Mouse (Mus musculus): ENCODE data around the gene Ano1. TPM values are rescaled to one million over a fixed set of nuclear protein-coding genes. Genes with fewer than 3 reads are reported as not detected.

The Ano1 gene
- polyA plus RNA-seq, 1 experiment from 2014 or later = 9.8 TPM

- no peaks in the 10 kb centered on the region for H3K9me3 ChIP-seq (replicated peaks; ENCODE audit: control insufficient read depth, low read length, poor library complexity, severe bottlenecking)
- H3K4me1 ChIP-seq (ENCODE audit: control insufficient read depth, insufficient read depth, low read length) = peaks cover 16% of the 10 kb centered on the region
- H3K27ac ChIP-seq (ENCODE audit: low read length) = peak overlapping the region; percentile 86
- H3K27me3 ChIP-seq (ENCODE audit: control insufficient read depth, insufficient read depth, low read depth, low read length) = no peaks in the 10 kb centered on the region
- peaks cover 4% of the 10 kb centered on the region; the same call in 1 of the 2 replicates for H3K36me3 ChIP-seq (ENCODE audit: control insufficient read depth, insufficient read depth, low read length)
- peak; percentile 82 for ATAC-seq
- H3K4me3 ChIP-seq (ENCODE audit: low read depth, low read length) = peak overlapping the region; percentile 69
- H3K9ac ChIP-seq (ENCODE audit: low read depth, low read length) = peak overlapping the region; percentile 78
- H3K4me2 ChIP-seq (ENCODE audit: low read length) = peak overlapping the region; percentile 74
- WGBS = under 1% methylated on average over 43 of the region's 43 CpGs
Measured at GRCm38 (mm10) chr7:144581559-144582283, 170.1 kb downstream of the Ano1 start.

GRCm38 (mm10) chr7:144577876-144578275 lies 173.9 kb downstream of the Ano1 start:
- Histone ChIP-seq H3K36me3 (ENCODE audit: control insufficient read depth, insufficient read depth, low read length) (peaks cover 4% of the 10 kb centered on the region; the same call in 1 of the 2 replicates), H3K4me1 (ENCODE audit: control insufficient read depth, insufficient read depth, low read length) (peaks cover 12% of the 10 kb centered on the region), H3K4me3 (ENCODE audit: low read depth, low read length) (no peak overlapping the region), H3K27me3 (ENCODE audit: control insufficient read depth, insufficient read depth, low read depth, low read length) (no peaks in the 10 kb centered on the region), H3K27ac (ENCODE audit: low read length) (no peak overlapping the region), H3K9me3 (replicated peaks; ENCODE audit: control insufficient read depth, low read length, poor library complexity, severe bottlenecking) (no peaks in the 10 kb centered on the region), H3K9ac (ENCODE audit: low read depth, low read length) (no peak overlapping the region), H3K4me2 (ENCODE audit: low read length) (no peak overlapping the region)
- 90% methylated on average over 5 of the region's 5 CpGs for WGBS
- no peak for ATAC-seq

- 88% methylated on average over 5 of the region's 5 CpGs for WGBS
- no peak for ATAC-seq
- H3K27me3 ChIP-seq (ENCODE audit: control insufficient read depth, insufficient read depth, low read depth, low read length) = no peaks in the 10 kb centered on the region
Measured at GRCm38 (mm10) chr7:144572234-144572633, 179.5 kb downstream of the Ano1 start.

GRCm38 (mm10) chr7:144571598-144571997 lies 180.2 kb downstream of the Ano1 start:
- no peak overlapping the region for H3K9ac ChIP-seq (ENCODE audit: low read depth, low read length)
- no peaks in the 10 kb centered on the region for H3K27me3 ChIP-seq (ENCODE audit: control insufficient read depth, insufficient read depth, low read depth, low read length)
- no peak overlapping the region for H3K4me2 ChIP-seq (ENCODE audit: low read length)
- H3K9me3 ChIP-seq (replicated peaks; ENCODE audit: control insufficient read depth, low read length, poor library complexity, severe bottlenecking) = no peaks in the 10 kb centered on the region
- no peaks in the 10 kb centered on the region for H3K36me3 ChIP-seq (ENCODE audit: control insufficient read depth, insufficient read depth, low read length)
- ATAC-seq = no peak
- H3K4me1 ChIP-seq (ENCODE audit: control insufficient read depth, insufficient read depth, low read length) = no peaks in the 10 kb centered on the region
- no peak overlapping the region for H3K27ac ChIP-seq (ENCODE audit: low read length)
- H3K4me3 ChIP-seq (ENCODE audit: low read depth, low read length) = no peak overlapping the region

More at GRCm38 (mm10) chr7:144572234-144572633, 179.5 kb downstream of the Ano1 start:
- no peaks in the 10 kb centered on the region for H3K36me3 ChIP-seq (ENCODE audit: control insufficient read depth, insufficient read depth, low read length)
- no peak overlapping the region for H3K27ac ChIP-seq (ENCODE audit: low read length)
- H3K4me2 ChIP-seq (ENCODE audit: low read length) = no peak overlapping the region
- no peaks in the 10 kb centered on the region for H3K4me1 ChIP-seq (ENCODE audit: control insufficient read depth, insufficient read depth, low read length)
- no peak overlapping the region for H3K9ac ChIP-seq (ENCODE audit: low read depth, low read length)
- no peaks in the 10 kb centered on the region for H3K9me3 ChIP-seq (replicated peaks; ENCODE audit: control insufficient read depth, low read length, poor library complexity, severe bottlenecking)
- H3K4me3 ChIP-seq (ENCODE audit: low read depth, low read length) = no peak overlapping the region

- no peaks in the 10 kb centered on the region for H3K9me3 ChIP-seq (replicated peaks; ENCODE audit: control insufficient read depth, low read length, poor library complexity, severe bottlenecking)
- H3K9ac ChIP-seq (ENCODE audit: low read depth, low read length) = no peak overlapping the region
- no peaks in the 10 kb centered on the region for H3K4me1 ChIP-seq (ENCODE audit: control insufficient read depth, insufficient read depth, low read length)
- H3K4me3 ChIP-seq (ENCODE audit: low read depth, low read length) = no peak overlapping the region
- no peaks in the 10 kb centered on the region for H3K36me3 ChIP-seq (ENCODE audit: control insufficient read depth, insufficient read depth, low read length)
- H3K27ac ChIP-seq (ENCODE audit: low read length) = no peak overlapping the region
- no peak for ATAC-seq
- no peak overlapping the region for H3K4me2 ChIP-seq (ENCODE audit: low read length)
- WGBS = 77% methylated on average over 7 of the region's 7 CpGs
- H3K27me3 ChIP-seq (ENCODE audit: control insufficient read depth, insufficient read depth, low read depth, low read length) = no peaks in the 10 kb centered on the region
Measured at GRCm38 (mm10) chr7:144569428-144569827, 182.3 kb downstream of the Ano1 start.

GRCm38 (mm10) chr7:144568091-144568490 lies 183.7 kb downstream of the Ano1 start:
- ATAC-seq = no peak
- H3K4me1 ChIP-seq (ENCODE audit: control insufficient read depth, insufficient read depth, low read length) = no peaks in the 10 kb centered on the region
- H3K9me3 ChIP-seq (replicated peaks; ENCODE audit: control insufficient read depth, low read length, poor library complexity, severe bottlenecking) = no peaks in the 10 kb centered on the region

GRCm38 (mm10) chr7:144566921-144567682 lies 184.7 kb downstream of the Ano1 start:
- Histone ChIP-seq H3K27ac (ENCODE audit: low read length) (no peak overlapping the region), H3K4me2 (ENCODE audit: low read length) (no peak overlapping the region), H3K9ac (ENCODE audit: low read depth, low read length) (no peak overlapping the region), H3K36me3 (ENCODE audit: control insufficient read depth, insufficient read depth, low read length) (no peaks in the 10 kb centered on the region), H3K4me3 (ENCODE audit: low read depth, low read length) (no peak overlapping the region), H3K9me3 (replicated peaks; ENCODE audit: control insufficient read depth, low read length, poor library complexity, severe bottlenecking) (no peaks in the 10 kb centered on the region), H3K27me3 (ENCODE audit: control insufficient read depth, insufficient read depth, low read depth, low read length) (no peaks in the 10 kb centered on the region), H3K4me1 (ENCODE audit: control insufficient read depth, insufficient read depth, low read length) (no peaks in the 10 kb centered on the region)
- WGBS = 65% methylated on average over 3 of the region's 3 CpGs
- ATAC-seq = no peak

More at GRCm38 (mm10) chr7:144568091-144568490, 183.7 kb downstream of the Ano1 start:
- Histone ChIP-seq H3K27me3 (ENCODE audit: control insufficient read depth, insufficient read depth, low read depth, low read length) (no peaks in the 10 kb centered on the region), H3K4me2 (ENCODE audit: low read length) (no peak overlapping the region), H3K36me3 (ENCODE audit: control insufficient read depth, insufficient read depth, low read length) (no peaks in the 10 kb centered on the region), H3K4me3 (ENCODE audit: low read depth, low read length) (no peak overlapping the region), H3K9ac (ENCODE audit: low read depth, low read length) (no peak overlapping the region), H3K27ac (ENCODE audit: low read length) (no peak overlapping the region)

GRCm38 (mm10) chr7:144563456-144564155 lies 188.2 kb downstream of the Ano1 start:
- no peak overlapping the region for H3K4me3 ChIP-seq (ENCODE audit: low read depth, low read length)
- no peak overlapping the region for H3K9ac ChIP-seq (ENCODE audit: low read depth, low read length)
- 57% methylated on average over 9 of the region's 9 CpGs for WGBS
- H3K4me1 ChIP-seq (ENCODE audit: control insufficient read depth, insufficient read depth, low read length) = no peaks in the 10 kb centered on the region
- no peaks in the 10 kb centered on the region for H3K9me3 ChIP-seq (replicated peaks; ENCODE audit: control insufficient read depth, low read length, poor library complexity, severe bottlenecking)
- no peak overlapping the region for H3K4me2 ChIP-seq (ENCODE audit: low read length)
- H3K27ac ChIP-seq (ENCODE audit: low read length) = no peak overlapping the region
- H3K36me3 ChIP-seq (ENCODE audit: control insufficient read depth, insufficient read depth, low read length) = no peaks in the 10 kb centered on the region
- no peak for ATAC-seq
- H3K27me3 ChIP-seq (ENCODE audit: control insufficient read depth, insufficient read depth, low read depth, low read length) = no peaks in the 10 kb centered on the region

- Histone ChIP-seq H3K9ac (ENCODE audit: low read depth, low read length) (no peak overlapping the region), H3K9me3 (replicated peaks; ENCODE audit: control insufficient read depth, low read length, poor library complexity, severe bottlenecking) (no peaks in the 10 kb centered on the region), H3K27ac (ENCODE audit: low read length) (no peak overlapping the region), H3K4me2 (ENCODE audit: low read length) (no peak overlapping the region), H3K4me1 (ENCODE audit: control insufficient read depth, insufficient read depth, low read length) (no peaks in the 10 kb centered on the region), H3K27me3 (ENCODE audit: control insufficient read depth, insufficient read depth, low read depth, low read length) (no peaks in the 10 kb centered on the region), H3K4me3 (ENCODE audit: low read depth, low read length) (no peak overlapping the region), H3K36me3 (ENCODE audit: control insufficient read depth, insufficient read depth, low read length) (no peaks in the 10 kb centered on the region)
- WGBS = 0% methylated on average over 3 of the region's 3 CpGs
- no peak for ATAC-seq
Measured at GRCm38 (mm10) chr7:144562016-144562415, 189.8 kb downstream of the Ano1 start.
